Mouse (Mus musculus) c-Kit-positive CD71-positive TER-119-positive erythroid progenitor cells, embryonic 14.5 days (primary cell): ENCODE results near the gene Fhl2.

Experiments used
- DNase-seq: peaks from one replicate; pipeline ENCODE4 v3.0.0-alpha.2; 2013; ENCODE audit warnings: low spot score

Gene Fhl2

DNA sequence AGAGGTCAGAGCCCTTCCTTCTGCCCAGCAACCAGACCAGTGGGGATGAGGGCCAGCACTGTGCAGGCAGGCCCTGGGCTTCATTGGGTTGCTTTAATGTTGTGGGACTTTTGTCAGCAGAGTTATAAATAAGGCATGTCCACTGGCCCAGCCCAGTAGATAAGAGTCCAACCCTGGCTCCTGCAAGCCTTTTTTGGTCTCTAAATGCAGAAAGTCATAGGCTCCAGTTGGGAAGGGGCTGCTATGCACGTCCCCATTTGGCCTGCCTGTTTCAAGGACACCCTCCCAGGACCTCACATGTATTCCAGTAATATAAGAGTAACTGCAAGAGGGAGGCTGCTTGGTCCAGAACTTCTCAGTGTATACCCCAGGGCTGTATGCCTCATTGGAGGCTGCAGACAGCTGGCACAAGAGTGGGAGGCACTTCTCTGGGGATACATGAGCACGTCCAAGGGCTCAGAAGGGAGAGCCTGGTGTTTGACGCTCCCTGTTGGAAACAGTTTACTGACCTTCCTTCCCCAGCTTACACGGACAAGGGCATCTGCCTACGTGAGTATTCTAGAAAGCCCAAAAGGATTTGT, at the start of gene Fhl2:
TSS of gene Fhl2 (minus strand) at position 324 of the 581 bp plus-strand sequence.
- DNase-seq, result no peak

- DNase-seq, result no peak
These were observed 48.2 kb upstream of the Fhl2 start for GRCm38 (mm10) chr1:43245014-43245413.

DNA sequence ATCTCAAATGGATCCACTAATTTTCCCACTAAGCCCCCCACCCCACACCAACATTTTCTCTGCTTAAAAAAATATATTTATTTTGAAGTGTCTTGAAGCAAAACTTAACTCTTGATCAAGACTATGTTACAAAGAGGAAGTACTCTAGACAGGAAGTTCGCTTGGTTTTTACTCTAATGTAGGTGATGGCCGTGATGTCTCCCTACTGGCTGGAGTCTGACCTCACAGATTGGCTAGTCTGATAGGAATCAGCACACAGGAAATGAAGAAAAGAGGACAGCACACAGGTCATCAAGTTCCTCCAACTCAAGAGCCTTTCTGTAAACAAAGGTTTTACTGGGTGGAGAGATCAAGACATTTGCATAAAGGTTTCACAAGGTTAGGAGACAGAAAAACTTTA, 44.4 kb upstream of the Fhl2 start:
- DNase-seq, result no peak

DNA sequence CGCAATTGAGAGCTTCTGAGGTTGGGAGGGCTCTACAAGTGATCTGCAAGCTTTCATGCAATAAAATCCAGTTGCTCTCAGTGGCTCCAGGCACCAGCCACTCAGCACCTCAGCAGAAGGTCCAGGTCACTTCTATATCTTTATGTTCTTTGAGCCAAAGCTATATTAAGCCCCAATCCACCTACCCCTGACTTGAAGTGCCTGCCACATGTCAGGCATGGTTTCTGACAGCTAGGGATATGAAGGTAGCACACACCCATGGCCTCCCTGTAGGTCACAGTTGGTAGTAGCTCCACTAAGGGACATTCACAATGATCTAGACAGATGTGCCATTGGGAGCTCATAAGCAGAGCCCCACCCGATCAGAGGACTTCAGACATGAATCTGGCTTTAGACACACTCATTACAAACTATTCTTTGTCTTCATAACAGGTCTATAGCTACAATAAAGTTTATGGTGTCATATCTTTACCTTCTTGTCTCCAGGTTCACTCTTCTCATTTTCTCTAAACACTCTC, 43.1 kb upstream of the Fhl2 start:
- no peak for DNase-seq

DNA sequence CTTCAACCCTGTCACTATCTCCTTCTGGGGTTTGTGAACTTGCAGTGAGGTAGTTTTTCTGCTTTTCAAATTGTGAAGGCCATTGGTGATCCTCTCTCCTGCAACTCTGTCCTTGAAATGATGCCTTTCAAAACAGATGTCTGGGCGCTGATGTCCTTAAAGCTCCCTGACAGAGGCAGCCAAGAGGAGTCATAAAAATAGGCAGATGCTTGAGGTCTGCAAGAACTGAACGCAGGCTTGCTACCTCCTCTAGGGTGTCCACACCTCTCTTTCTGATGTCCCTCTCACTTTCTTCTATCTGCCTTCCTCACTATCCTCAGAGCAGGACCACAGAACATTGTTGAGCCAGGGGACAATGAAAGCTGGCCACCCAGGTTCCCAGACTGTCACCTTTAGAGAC, 41.7 kb upstream of the Fhl2 start:
- DNase-seq, result no peak

- no peak for DNase-seq
These were observed 40.8 kb upstream of the Fhl2 start for GRCm38 (mm10) chr1:43237360-43238235.

GRCm38 (mm10) chr1:43225531-43226151, 28.9 kb upstream of the Fhl2 start:
- no peak for DNase-seq

DNA sequence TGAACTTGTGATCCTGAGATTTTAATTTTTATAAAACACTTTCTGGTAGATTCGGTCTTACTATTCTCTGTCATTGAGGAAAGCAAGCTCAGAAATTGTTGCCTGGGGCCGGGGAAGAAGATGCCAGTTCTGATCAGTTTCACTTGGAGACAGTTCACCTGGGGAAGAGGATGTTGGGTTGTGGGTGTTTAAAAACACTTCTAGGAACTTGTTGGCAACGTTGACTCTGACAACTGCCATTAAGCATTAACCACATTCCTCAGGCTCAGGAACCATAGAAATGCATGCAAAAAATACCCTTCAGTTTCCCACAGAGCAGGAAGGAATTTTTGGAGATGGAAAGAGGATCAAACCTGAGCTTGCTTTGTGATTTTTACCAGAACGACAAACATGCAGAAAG, 28.2 kb upstream of the Fhl2 start:
- DNase-seq, result no peak

DNA sequence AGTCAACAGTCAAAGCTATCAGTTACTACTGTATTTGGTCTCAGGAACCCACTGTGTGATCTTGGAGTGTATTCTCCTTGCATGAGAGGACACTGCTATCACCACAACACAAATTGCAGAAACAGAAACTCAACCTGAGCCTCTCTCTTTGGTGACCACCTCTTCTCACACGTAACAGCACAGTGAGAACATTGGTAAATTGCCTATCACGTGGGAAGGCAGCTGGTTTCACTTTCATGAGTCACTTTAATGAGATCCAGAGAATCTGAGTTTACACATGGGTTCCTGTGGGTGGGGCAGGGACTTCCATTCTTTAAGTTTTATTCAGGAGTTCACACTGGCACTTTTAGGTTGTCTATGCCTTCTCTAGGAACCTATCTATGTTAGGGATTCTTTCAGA, 27.4 kb upstream of the Fhl2 start:
- DNase-seq, result no peak

GRCm38 (mm10) chr1:43223097-43223496, 26.3 kb upstream of the Fhl2 start:
- DNase-seq, result no peak

DNA sequence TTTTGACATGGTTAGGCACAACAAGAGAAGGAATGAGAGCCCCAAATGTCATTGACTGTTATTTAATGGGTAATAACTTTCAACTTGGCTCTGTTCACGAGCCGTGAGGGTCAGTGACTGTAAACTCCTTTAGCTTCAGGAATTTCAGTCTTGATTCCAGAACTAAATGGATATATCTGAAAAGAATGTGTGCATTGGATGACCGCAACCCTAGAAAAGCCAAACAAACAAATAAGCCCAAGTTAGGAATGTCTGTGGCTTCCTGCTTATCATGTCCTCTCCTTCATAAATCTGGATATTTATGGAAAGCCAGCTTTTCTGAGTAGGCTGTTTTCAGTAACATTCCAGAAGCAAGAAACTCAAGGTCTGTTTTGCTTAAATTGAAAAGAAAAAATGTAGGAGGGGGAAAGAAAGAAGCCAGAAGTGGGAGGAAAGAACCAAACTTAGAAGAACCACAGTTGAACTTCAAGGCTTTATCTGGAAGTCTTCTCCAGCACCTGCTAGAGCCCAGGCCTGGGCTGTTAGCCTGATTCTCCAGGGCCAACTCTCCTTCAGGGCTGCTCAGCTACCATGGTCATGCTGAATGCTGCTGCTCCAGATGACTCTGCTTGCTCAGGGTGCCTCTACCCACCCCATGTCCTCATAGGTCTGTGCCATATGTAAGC, 21.4 kb upstream of the Fhl2 start:
- DNase-seq, result no peak

GRCm38 (mm10) chr1:43215601-43216000, 18.8 kb upstream of the Fhl2 start:
- no peak for DNase-seq

- DNase-seq, result no peak
These were observed 14.5 kb upstream of the Fhl2 start for GRCm38 (mm10) chr1:43211274-43211673.

DNA sequence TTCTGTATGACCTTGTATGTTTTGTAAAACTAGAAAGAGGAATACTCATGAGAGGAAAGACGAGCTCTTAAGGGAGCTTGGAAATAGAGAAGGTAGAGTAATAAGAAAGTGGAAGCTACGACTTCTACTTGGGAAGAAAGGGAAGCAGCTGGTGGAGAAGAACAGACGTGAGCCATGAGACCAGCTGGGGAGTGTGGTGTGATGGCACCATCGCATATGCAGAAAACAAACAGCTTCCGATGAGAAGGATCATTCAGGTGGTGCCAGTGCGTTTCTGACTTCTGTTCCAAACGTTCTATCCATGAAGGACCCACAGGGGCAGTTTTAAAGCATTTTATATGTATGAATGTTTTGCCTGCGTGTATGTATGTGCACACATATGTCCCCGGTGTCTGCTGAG, 13.5 kb upstream of the Fhl2 start:
- DNase-seq, result no peak

DNA sequence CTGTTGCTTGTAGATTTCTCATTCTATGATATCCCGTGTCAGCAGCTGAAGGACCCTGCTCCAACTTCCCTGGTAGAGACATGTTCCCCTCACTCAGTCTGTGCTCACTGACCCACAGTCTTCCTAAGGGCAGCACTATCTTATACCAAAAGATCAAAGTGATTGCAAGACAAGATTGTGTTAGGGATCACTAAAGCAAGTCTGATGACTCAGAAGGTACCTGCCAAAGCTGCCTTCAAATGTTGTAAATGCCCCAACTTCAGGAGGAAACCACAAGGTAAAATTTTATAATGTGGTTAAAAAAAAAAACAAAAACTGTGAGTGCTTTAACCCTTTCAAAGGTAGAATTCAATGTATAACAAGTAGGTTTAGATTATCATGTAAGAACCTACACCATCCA, 10.4 kb upstream of the Fhl2 start:
- no peak for DNase-seq

GRCm38 (mm10) chr1:43203282-43203681, 6.5 kb upstream of the Fhl2 start:
- DNase-seq, result no peak

GRCm38 (mm10) chr1:43202226-43202625, 5.4 kb upstream of the Fhl2 start:
- no peak for DNase-seq

- DNase-seq, result no peak
These were observed 5.0 kb upstream of the Fhl2 start for GRCm38 (mm10) chr1:43201796-43202195.

- no peak for DNase-seq
These were observed 3.1 kb upstream of the Fhl2 start for GRCm38 (mm10) chr1:43199867-43200240.

GRCm38 (mm10) chr1:43199210-43199866, 2.6 kb upstream of the Fhl2 start:
- DNase-seq, result no peak

DNA sequence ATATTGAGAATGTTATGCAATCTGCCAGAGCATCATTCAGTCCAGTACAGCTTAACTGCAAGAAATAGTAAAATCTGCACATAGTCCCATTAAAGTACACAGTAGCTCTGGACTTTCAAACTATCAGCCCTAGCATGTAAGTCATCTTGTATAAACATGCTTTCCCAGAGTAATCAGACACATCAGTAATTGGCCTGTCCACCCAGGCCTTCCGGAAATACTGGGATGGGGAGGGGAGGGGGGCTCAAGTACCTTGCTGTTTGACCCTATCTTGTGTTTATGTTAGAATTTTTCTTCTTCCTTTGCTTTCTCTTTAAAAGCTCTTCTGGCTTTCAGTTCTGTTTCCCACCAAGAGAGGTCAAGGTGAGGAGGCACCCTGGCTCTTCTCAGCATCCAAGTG, 725 bp downstream of the Fhl2 start:
- no peak for DNase-seq

DNA sequence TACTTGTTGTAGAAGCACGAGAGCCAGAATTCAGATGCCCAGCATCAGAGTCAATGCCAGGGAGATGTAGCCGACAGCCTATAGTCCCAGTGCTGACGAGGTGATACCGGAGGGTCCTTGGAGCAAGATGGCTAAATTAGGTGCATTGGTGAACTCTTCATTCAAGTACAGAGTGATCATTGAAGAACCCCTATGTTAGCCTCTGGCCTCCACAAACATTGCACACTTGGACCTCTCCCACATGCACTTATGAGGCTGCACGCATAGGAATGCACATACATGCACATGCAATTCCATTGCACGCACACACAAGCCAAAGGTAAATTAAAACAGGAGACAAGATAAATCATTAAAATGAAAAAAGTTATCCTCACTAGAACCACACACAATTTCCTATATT, 3.4 kb downstream of the Fhl2 start:
- no peak for DNase-seq
